Mouse (Mus musculus): ENCODE results near the gene Chadl. TPM values are rescaled to one million over a fixed set of nuclear protein-coding genes. Genes with fewer than 3 reads are reported as not detected.

Chadl gene
- total and polyA plus RNA-seq, 3 experiments, result 1.6 to 2.8 (median 1.7) TPM

GRCm38 (mm10) chr15:81663281-81663680 lies 33.8 kb downstream of the Chadl start:
- no peak for DNase-seq
- intact Hi-C loops (cut with DNase I), result loop anchor here (5.0 kb wide), 1 partner anchor 196 kb away; the partner anchor contains the start of gene Rbx1
- H3K4me1 ChIP-seq (ENCODE audit: control insufficient read depth, insufficient read depth, low read length), result peaks cover 3% of the 10 kb centered on the region; the same call in 1 of the 2 replicates
- H3K79me2 ChIP-seq (replicated peaks; ENCODE audit: control insufficient read depth, insufficient read depth, low read length), result no peaks in the 10 kb centered on the region
- no peak overlapping the region for H3K9ac ChIP-seq (ENCODE audit: low read depth, low read length)
- 59% methylated on average over 10 of the region's 10 CpGs for WGBS
- no peak for TF ChIP-seq EP300 (IDR thresholded peaks at IDR 0.05; ENCODE audit: insufficient read depth, low read depth, low read length)
- no peak for TF ChIP-seq CTCF (IDR thresholded peaks at IDR 0.05)
- TF ChIP-seq POLR2A (IDR thresholded peaks at IDR 0.05; ENCODE audit: insufficient read depth, low read depth, low read length), result no peak
- H3K4me3 ChIP-seq, result peak overlapping the region; percentile 83
- H3K27me3 ChIP-seq (ENCODE audit: control insufficient read depth, insufficient read depth, low read length), result no peaks in the 10 kb centered on the region
- H3K36me3 ChIP-seq (ENCODE audit: control insufficient read depth, insufficient read depth, low read length), result no peaks in the 10 kb centered on the region
- H3K27ac ChIP-seq, result no peak overlapping the region

DNA sequence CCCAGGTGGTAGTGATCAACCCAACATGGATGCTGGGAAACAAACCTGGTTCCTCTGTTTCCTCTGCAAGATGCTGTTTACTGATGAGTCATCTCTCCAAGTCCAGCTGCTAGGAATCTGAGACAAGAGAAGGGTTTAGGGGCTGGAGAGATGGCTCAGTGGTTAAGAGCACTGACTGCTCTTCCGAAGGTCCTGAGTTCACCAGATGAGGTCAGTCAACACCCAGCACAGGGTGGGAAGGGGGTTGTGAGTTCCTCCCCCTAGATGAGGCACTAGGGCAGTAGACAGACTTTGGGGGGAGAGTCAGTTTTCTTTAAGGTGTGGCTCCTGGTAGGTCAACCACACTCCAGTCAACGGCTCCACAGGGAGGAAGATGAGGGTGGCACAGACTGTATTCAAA lies 35.4 kb downstream of the Chadl start:
- H3K36me3 ChIP-seq (ENCODE audit: control insufficient read depth, insufficient read depth, low read length), result no peaks in the 10 kb centered on the region
- DNase-seq, result no peak
- no peak overlapping the region for H3K27ac ChIP-seq
- H3K9ac ChIP-seq (ENCODE audit: low read depth, low read length), result no peak overlapping the region
- TF ChIP-seq POLR2A (IDR thresholded peaks at IDR 0.05; ENCODE audit: insufficient read depth, low read depth, low read length), result no peak
- no peak for TF ChIP-seq EP300 (IDR thresholded peaks at IDR 0.05; ENCODE audit: insufficient read depth, low read depth, low read length)
- no peak for TF ChIP-seq CTCF (IDR thresholded peaks at IDR 0.05)
- H3K4me1 ChIP-seq (ENCODE audit: control insufficient read depth, insufficient read depth, low read length), result peaks cover 3% of the 10 kb centered on the region; the same call in 1 of the 2 replicates
- H3K27me3 ChIP-seq (ENCODE audit: control insufficient read depth, insufficient read depth, low read length), result no peaks in the 10 kb centered on the region
- no peak overlapping the region for H3K4me3 ChIP-seq
- 71% methylated on average over 2 of the region's 2 CpGs for WGBS
- intact Hi-C loops (cut with DNase I), result loop anchor here (5.0 kb wide), 1 partner anchor 194 kb away; the partner anchor contains the start of gene Rbx1
- no peaks in the 10 kb centered on the region for H3K79me2 ChIP-seq (replicated peaks; ENCODE audit: control insufficient read depth, insufficient read depth, low read length)

GRCm38 (mm10) chr15:81650636-81651035 lies 46.5 kb downstream of the Chadl start:
- Histone ChIP-seq H3K36me3 (ENCODE audit: control insufficient read depth, insufficient read depth, low read length) (no peaks in the 10 kb centered on the region; the same call in 1 of the 2 replicates), H3K4me1 (ENCODE audit: control insufficient read depth, insufficient read depth, low read length) (no peaks in the 10 kb centered on the region), H3K9ac (ENCODE audit: low read depth, low read length) (no peak overlapping the region), H3K27me3 (ENCODE audit: control insufficient read depth, insufficient read depth, low read length) (no peaks in the 10 kb centered on the region), H3K79me2 (replicated peaks; ENCODE audit: control insufficient read depth, insufficient read depth, low read length) (no peaks in the 10 kb centered on the region), H3K27ac (no peak overlapping the region), H3K4me3 (no peak overlapping the region)
- intact Hi-C loops (cut with DNase I), result no loop called here
- WGBS, result 74% methylated on average over 7 of the region's 7 CpGs
- no peak for TF ChIP-seq POLR2A (IDR thresholded peaks at IDR 0.05; ENCODE audit: insufficient read depth, low read depth, low read length)
- DNase-seq, result no peak

GRCm38 (mm10) chr15:81649516-81650455 lies 47.3 kb downstream of the Chadl start:
- H3K27me3 ChIP-seq (ENCODE audit: control insufficient read depth, insufficient read depth, low read length), result no peaks in the 10 kb centered on the region
- H3K36me3 ChIP-seq (ENCODE audit: control insufficient read depth, insufficient read depth, low read length), result no peaks in the 10 kb centered on the region; the same call in 1 of the 2 replicates
- no peak overlapping the region for H3K4me3 ChIP-seq
- intact Hi-C loops (cut with DNase I), result no loop called here
- peak; percentile 40 to 57 for DNase-seq
- WGBS, result 82% methylated on average over 8 of the region's 8 CpGs
- no peak overlapping the region for H3K9ac ChIP-seq (ENCODE audit: low read depth, low read length)
- H3K79me2 ChIP-seq (replicated peaks; ENCODE audit: control insufficient read depth, insufficient read depth, low read length), result no peaks in the 10 kb centered on the region
- TF ChIP-seq CTCF (IDR thresholded peaks at IDR 0.05) (no peak), POLR2A (IDR thresholded peaks at IDR 0.05; ENCODE audit: insufficient read depth, low read depth, low read length) (no peak), EP300 (IDR thresholded peaks at IDR 0.05; ENCODE audit: insufficient read depth, low read depth, low read length) (no peak)
- H3K27ac ChIP-seq, result no peak overlapping the region
- no peaks in the 10 kb centered on the region for H3K4me1 ChIP-seq (ENCODE audit: control insufficient read depth, insufficient read depth, low read length)

Other genes starting within 250 kb of the Chadl start
- 100 to 1,000 TPM; 106 to 122 TPM for gene Rbx1, start 231.0 kb downstream of the Chadl start, total RNA-seq (2021)
- 67.8 and 96.1 TPM in 2 replicates for gene Rbx1, start 231.0 kb downstream of the Chadl start, polyA plus RNA-seq (2012; rRNA removed)
- 10 to 100 TPM; 37.7 to 49.0 TPM for gene Ep300, start 111.9 kb downstream of the Chadl start, total RNA-seq (2021)
- gene Ep300, start 111.9 kb downstream of the Chadl start, polyA plus RNA-seq (2012; rRNA removed), result 14.7 and 19.4 TPM in 2 replicates
- 10 to 100 TPM; 11.1 to 12.6 TPM for gene L3mbtl2, start 33.4 kb downstream of the Chadl start, total RNA-seq (2021)
- gene L3mbtl2, start 33.4 kb downstream of the Chadl start, polyA plus RNA-seq (2012; rRNA removed), result 7.8 and 10.4 TPM in 2 replicates
- gene Zc3h7b, start 47.8 kb upstream of the Chadl start, total RNA-seq (2021), result 10 to 100 TPM; 65.5 to 74.9 TPM
- 30.9 and 35.9 TPM in 2 replicates for gene Zc3h7b, start 47.8 kb upstream of the Chadl start, polyA plus RNA-seq (2012; rRNA removed)
- 10 to 100 TPM; 25.7 to 27.3 TPM for gene Rangap1, start 48.2 kb upstream of the Chadl start, total RNA-seq (2021)
- 14.1 and 19.1 TPM in 2 replicates for gene Rangap1, start 48.2 kb upstream of the Chadl start, polyA plus RNA-seq (2012; rRNA removed)
- gene Tef, start 105.1 kb upstream of the Chadl start, total RNA-seq (2021), result 100 to 1,000 TPM in 1 of 2 experiments, 10 to 100 TPM in 1; 46.7 to 127 TPM
- gene Tef, start 105.1 kb upstream of the Chadl start, polyA plus RNA-seq (2012; rRNA removed), result 76.7 and 100 TPM in 2 replicates
- 100 to 1,000 TPM; 101 to 114 TPM for gene Tob2, start 161.5 kb upstream of the Chadl start, total RNA-seq (2021)
- gene Tob2, start 161.5 kb upstream of the Chadl start, polyA plus RNA-seq (2012; rRNA removed), result 39.4 and 49.7 TPM in 2 replicates
- 10 to 100 TPM; 30.2 to 36.5 TPM for gene Phf5a, start 174.6 kb upstream of the Chadl start, total RNA-seq (2021)
- 30.2 and 39.1 TPM in 2 replicates for gene Phf5a, start 174.6 kb upstream of the Chadl start, polyA plus RNA-seq (2012; rRNA removed)
- gene Aco2, start 175.0 kb upstream of the Chadl start, total RNA-seq (2021), result 1,000 to 10,000 TPM; 1,810 to 2,215 TPM
- 2,076 and 2,628 TPM in 2 replicates for gene Aco2, start 175.0 kb upstream of the Chadl start, polyA plus RNA-seq (2012; rRNA removed)
- gene Polr3h, start 229.0 kb upstream of the Chadl start, total RNA-seq (2021), result 1 to 10 TPM; 5.9 to 8.1 TPM
- 7.2 and 10.2 TPM in 2 replicates for gene Polr3h, start 229.0 kb upstream of the Chadl start, polyA plus RNA-seq (2012; rRNA removed)
- 10 to 100 TPM; 66.1 to 92.7 TPM for gene Csdc2, start 239.5 kb upstream of the Chadl start, total RNA-seq (2021)
- gene Csdc2, start 239.5 kb upstream of the Chadl start, polyA plus RNA-seq (2012; rRNA removed), result 85.7 and 111 TPM in 2 replicates

Data from heart, adult 2 months (tissue).